Mouse (Mus musculus) right cerebral cortex, postnatal 4 days (tissue): ENCODE measurements around the gene Gm15517.
"Not testable (repeated sequence)": the region's sequence is repeated elsewhere in the genome, so short reads cannot be mapped to it uniquely, and the experiment has no call there.

Source experiments
- DNase-seq: peaks from one replicate; pipeline ENCODE4 v3.0.0-alpha.2; 2022

Gene Gm15517

GRCm38 (mm10) chr7:44271309-44271708, 10.1 kb downstream of the Gm15517 start:
- no peak for DNase-seq

- DNase-seq, result no peak
Measured at GRCm38 (mm10) chr7:44272546-44272945, 11.3 kb downstream of the Gm15517 start.

GRCm38 (mm10) chr7:44273446-44273845, 12.2 kb downstream of the Gm15517 start:
- no peak for DNase-seq

GRCm38 (mm10) chr7:44274096-44274495, 12.8 kb downstream of the Gm15517 start:
- no peak for DNase-seq

- no peak for DNase-seq
Measured at GRCm38 (mm10) chr7:44275546-44275945, 14.3 kb downstream of the Gm15517 start.

- DNase-seq, result no peak
Measured at GRCm38 (mm10) chr7:44276461-44277249, 15.4 kb downstream of the Gm15517 start.

GRCm38 (mm10) chr7:44277250-44277622, 16.0 kb downstream of the Gm15517 start:
- peak; percentile 65 for DNase-seq

- DNase-seq, result no peak
Measured at GRCm38 (mm10) chr7:44280959-44281358, 19.7 kb downstream of the Gm15517 start.

GRCm38 (mm10) chr7:44281586-44281985, 20.3 kb downstream of the Gm15517 start:
- no peak for DNase-seq

- no peak for DNase-seq
Measured at GRCm38 (mm10) chr7:44287760-44288159, 26.5 kb downstream of the Gm15517 start.

GRCm38 (mm10) chr7:44290986-44291385, 29.7 kb downstream of the Gm15517 start:
- no peak for DNase-seq

GRCm38 (mm10) chr7:44291418-44291817, 30.2 kb downstream of the Gm15517 start:
- DNase-seq, result no peak

- DNase-seq, result not testable (repeated sequence)
Measured at GRCm38 (mm10) chr7:44297501-44297900, 36.3 kb downstream of the Gm15517 start.

GRCm38 (mm10) chr7:44303346-44304340, 42.4 kb downstream of the Gm15517 start:
- DNase-seq, result no peak

GRCm38 (mm10) chr7:44304463-44304774, 43.2 kb downstream of the Gm15517 start:
- DNase-seq, result no peak

- DNase-seq, result peak; percentile 93
Measured at GRCm38 (mm10) chr7:44304775-44305641, 43.8 kb downstream of the Gm15517 start.

- no peak for DNase-seq
Measured at GRCm38 (mm10) chr7:44305686-44306085, 44.4 kb downstream of the Gm15517 start.

- no peak for DNase-seq
Measured at GRCm38 (mm10) chr7:44306516-44307240, 45.4 kb downstream of the Gm15517 start, which contains the start of gene Clec11a. TSS of gene Clec11a (minus strand) at chr7:44306902.

- no peak for DNase-seq
Measured at GRCm38 (mm10) chr7:44307261-44308020, 46.2 kb downstream of the Gm15517 start.

- peak; percentile 64 for DNase-seq
Measured at GRCm38 (mm10) chr7:44309475-44310284, 48.4 kb downstream of the Gm15517 start, which contains the start of gene Shank1. TSS of gene Shank1 (plus strand) at chr7:44310253.
